Mouse (Mus musculus): Measurements from ENCODE around the gene Hsbp1. TPM values are rescaled to one million over a fixed set of nuclear protein-coding genes. Genes with fewer than 3 reads are reported as not detected.

The Hsbp1 gene
- 681 and 799 TPM in 2 replicates for polyA plus RNA-seq (2021; fragmentation: Nextera tagmentation)
- long read RNA-seq, experiment 1, transcript Hsbp1-201 (4 exons, 1,208 nt), result major isoform, 883 of 901 reads
- long read RNA-seq, experiment 1, partial matches to known transcripts, result 3 of 901 reads
- long read RNA-seq, experiment 1, other reads (novel, unspliced or antisense), result 13 of 901 reads
- long read RNA-seq, experiment 2, transcript Hsbp1-203 (2 exons, 1,145 nt), result minor isoform, 7 of 851 reads
- long read RNA-seq, experiment 2, transcript Hsbp1-201 (4 exons, 1,208 nt), result major isoform, 807 of 851 reads
- long read RNA-seq, experiment 2, partial matches to known transcripts, result 25 of 851 reads
- long read RNA-seq, experiment 2, other reads (novel, unspliced or antisense), result 11 of 851 reads

DNA sequence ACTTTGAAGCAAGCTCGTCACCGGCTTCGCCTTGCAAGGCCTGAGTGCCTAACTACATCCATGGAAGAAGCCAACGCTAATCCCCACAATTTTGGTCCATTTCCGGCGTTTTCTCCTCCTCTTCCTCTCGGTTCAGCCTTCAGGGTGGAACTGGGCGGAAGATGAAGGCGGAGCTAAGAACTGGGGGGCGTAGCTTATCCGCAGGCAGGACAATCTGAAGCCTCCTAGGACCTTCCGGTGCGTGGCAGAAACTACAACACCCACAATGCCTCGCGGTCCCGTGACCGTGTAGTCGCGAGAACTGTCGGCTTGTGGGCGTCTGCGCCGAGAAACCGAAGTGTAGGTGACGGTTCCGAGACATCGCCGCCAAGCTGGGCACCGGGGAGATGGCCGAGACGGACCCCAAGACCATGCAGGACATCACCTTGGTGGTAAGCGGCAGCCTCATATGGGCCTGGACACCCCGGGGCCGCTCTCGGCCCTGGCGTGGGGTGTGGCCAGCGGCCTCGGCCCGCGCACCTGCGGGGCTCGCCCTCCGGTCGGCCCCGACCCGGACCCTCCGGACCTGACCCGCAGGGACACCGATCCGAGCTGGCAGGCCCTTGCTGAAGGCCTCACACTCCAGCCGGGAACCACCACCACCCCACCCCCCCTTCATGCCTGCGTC, at the start of gene Hsbp1:
TSS of gene Hsbp1 (plus strand) at position 299 of the 667 bp plus-strand sequence.

DNA sequence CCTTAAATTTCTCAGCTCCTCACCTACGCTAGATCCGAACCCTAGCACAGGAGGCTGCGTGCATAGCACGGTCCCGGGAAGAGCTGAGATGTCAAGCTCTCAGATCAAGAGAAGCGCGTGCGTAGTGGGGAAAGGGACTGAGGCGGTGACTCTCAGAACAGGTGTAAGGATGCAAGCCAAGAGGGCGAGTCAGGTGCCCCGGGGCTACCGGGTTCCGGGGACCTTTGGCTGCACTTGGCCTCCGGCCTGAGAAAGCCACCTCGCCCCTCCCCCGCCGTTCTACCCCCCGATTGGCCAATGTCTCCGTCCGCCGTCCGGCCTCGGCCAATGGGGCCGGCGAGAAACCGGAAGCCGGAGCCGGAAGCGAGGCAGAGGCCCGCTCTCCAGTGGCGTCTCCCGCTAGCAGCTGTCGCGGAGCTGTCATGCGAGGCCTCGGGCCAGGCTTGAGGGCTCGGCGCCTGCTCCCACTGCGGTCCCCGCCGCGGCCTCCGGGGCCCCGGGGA, 50.3 kb downstream of the Hsbp1 start, which contains the start of gene Mlycd:
TSS of gene Mlycd (plus strand) at position 355 of the 503 bp plus-strand sequence.

Other genes with a start within 250 kb of the Hsbp1 start
- gene Mlycd, start 50.4 kb downstream of the Hsbp1 start, polyA plus RNA-seq (2021; fragmentation: Nextera tagmentation), result 5.9 and 34.8 TPM in 2 replicates
- 0.22 and 0.60 TPM in 2 replicates for gene Osgin1, start 89.6 kb downstream of the Hsbp1 start, polyA plus RNA-seq (2021; fragmentation: Nextera tagmentation)
- 29.3 and 70.6 TPM in 2 replicates for gene Necab2, start 102.2 kb downstream of the Hsbp1 start, polyA plus RNA-seq (2021; fragmentation: Nextera tagmentation)
- gene Slc38a8, start 157.2 kb downstream of the Hsbp1 start, polyA plus RNA-seq (2021; fragmentation: Nextera tagmentation), result 0.09 TPM in 1 of 2 replicates, not detected in the other
- 14.2 and 16.5 TPM in 2 replicates for gene Mbtps1, start 214.2 kb downstream of the Hsbp1 start, polyA plus RNA-seq (2021; fragmentation: Nextera tagmentation)
- 32.9 and 40.8 TPM in 2 replicates for gene Hsdl1, start 230.7 kb downstream of the Hsbp1 start, polyA plus RNA-seq (2021; fragmentation: Nextera tagmentation)
- gene Dnaaf1, start 230.7 kb downstream of the Hsbp1 start, polyA plus RNA-seq (2021; fragmentation: Nextera tagmentation), result 0.32 and 0.41 TPM in 2 replicates